8 mouse cellular contexts compared by ENCODE assay signal in genomic region chr5:92263761-92264359, GRCm38 (mm10). TPM values are rescaled to one million over a fixed set of nuclear protein-coding genes. Genes with fewer than 3 reads are reported as not detected.
A peak's percentile ranks its signal among the peaks of the same experiment; 100 is the strongest.
DNase-seq lines count a peak whose midpoint lies in the region; ATAC-seq lines count a peak whose summit lies in the region.

No protein-coding gene starts in this region.

- no peak overlapping the region for H3K9ac ChIP-seq in intestine, embryonic 16.5 days (ENCODE audit: low read depth, low read length)

- H3K4me1 ChIP-seq in intestine, embryonic 16.5 days (ENCODE audit: control insufficient read depth, insufficient read depth, low read length): no peaks in the 10 kb centered on the region; the same call in 1 of the 2 replicates

- no peaks in the 10 kb centered on the region for H3K36me3 ChIP-seq in intestine, embryonic 16.5 days (ENCODE audit: control insufficient read depth, insufficient read depth, low read length)

- peak; percentile 56 for ATAC-seq in cerebellum, adult (ENCODE audit: insufficient number of reproducible peaks, low FRiP score, low TSS enrichment)
- ATAC-seq in intestine, embryonic 16.5 days: peak; percentile 67; the same call in 1 of the 2 replicates
- ATAC-seq in activated CD4-positive, CD25-positive, alpha-beta regulatory T cell, adult 4 months: no peak

- no peak for DNase-seq in cerebellum, adult 11 months
- DNase-seq in cerebellum, postnatal 25 days: peak; percentile 18 to 52
- DNase-seq in heart, adult 18-20 months: peak; percentile 79 to 82
- DNase-seq in lung, postnatal 10 days: peak; percentile 86
- DNase-seq in right cerebral cortex, postnatal 10 days (ENCODE audit: low spot score in 2 of 2): peak; percentile 91 to 94

- no peaks in the 10 kb centered on the region for H3K9me3 ChIP-seq in intestine, embryonic 16.5 days (ENCODE audit: control insufficient read depth, low read length)

- H3K4me2 ChIP-seq in intestine, embryonic 16.5 days (ENCODE audit: low read depth, low read length): no peak overlapping the region

- H3K4me3 ChIP-seq in intestine, embryonic 16.5 days (ENCODE audit: low read length): no peak overlapping the region

- H3K27me3 ChIP-seq in intestine, embryonic 16.5 days (replicated peaks; ENCODE audit: control insufficient read depth, insufficient read depth, low read length): no peaks in the 10 kb centered on the region

- WGBS in intestine, embryonic 16.5 days: 50% methylated on average over 4 of the region's 4 CpGs

- no peak overlapping the region for H3K27ac ChIP-seq in intestine, embryonic 16.5 days (ENCODE audit: low read length)

RNA-seq across cellular contexts. Expression of gene Ppef2, which starts 7.8 kb away (rescaled TPM):
- total RNA-seq in heart, adult 18-20 months (2021): not detected
- 0.57 and 0.88 TPM in 2 replicates for polyA plus RNA-seq in intestine, embryonic 16.5 days (2015; fragmentation: Nextera tagmentation; extraction: Ambion mirVana)
- polyA plus RNA-seq in activated CD4-positive, CD25-positive, alpha-beta regulatory T cell, adult 4 months (2017; shearing (Covaris generic)): under 1 TPM; 0.15 to 0.34 TPM

RNA-seq across cellular contexts. Expression of gene Naaa, which starts 14.1 kb away (rescaled TPM):
- total RNA-seq in heart, adult 18-20 months (2021): 10 to 100 TPM; 16.0 to 22.9 TPM
- 30.8 and 32.2 TPM in 2 replicates for polyA plus RNA-seq in intestine, embryonic 16.5 days (2015; fragmentation: Nextera tagmentation; extraction: Ambion mirVana)
- 10 to 100 TPM in 1 of 2 experiments, 1 to 10 TPM in 1; 9.2 to 11.5 TPM for polyA plus RNA-seq in activated CD4-positive, CD25-positive, alpha-beta regulatory T cell, adult 4 months (2017; shearing (Covaris generic))

RNA-seq across cellular contexts. Expression of gene Sdad1, which starts 46.4 kb away (rescaled TPM):
- total RNA-seq in heart, adult 18-20 months (2021): 10 to 100 TPM; 11.4 to 13.8 TPM
- 32.8 and 35.8 TPM in 2 replicates for polyA plus RNA-seq in intestine, embryonic 16.5 days (2015; fragmentation: Nextera tagmentation; extraction: Ambion mirVana)
- 10 to 100 TPM; 37.7 to 41.4 TPM for polyA plus RNA-seq in activated CD4-positive, CD25-positive, alpha-beta regulatory T cell, adult 4 months (2017; shearing (Covaris generic))

RNA-seq across cellular contexts. Expression of gene U90926, which starts 48.7 kb away (rescaled TPM):
- total RNA-seq in heart, adult 18-20 months (2021): not detected
- not detected in 2 replicates for polyA plus RNA-seq in intestine, embryonic 16.5 days (2015; fragmentation: Nextera tagmentation; extraction: Ambion mirVana)
- polyA plus RNA-seq in activated CD4-positive, CD25-positive, alpha-beta regulatory T cell, adult 4 months (2017; shearing (Covaris generic)): not detected
